Mouse (Mus musculus) heart, postnatal 0 days (tissue): Measurements from ENCODE around the gene Clec11a. TPM values are rescaled to one million over a fixed set of nuclear protein-coding genes. Genes with fewer than 3 reads are reported as not detected.

Experiments used
- ATAC-seq: fragments of 200-750 bp; cut with Nextera tagmentation; 2 replicates; pipeline ENCODE4 v1.8.0; 2017; ENCODE audit warnings: low read depth, moderate number of reproducible peaks, moderate library complexity; ENCODE audit not compliant: insufficient read depth
- DNase-seq: peaks from one replicate; pipeline ENCODE4 v3.0.0-alpha.2; 2016; ENCODE audit warnings: low spot score
- H3K27ac ChIP-seq: fragments of 300-500 bp; sonication (generic); 2 replicates; pipeline ENCODE4 v1.5.1; 2014; ENCODE audit warnings: low read depth, mild to moderate bottlenecking
- H3K27me3 ChIP-seq: fragments of 300-500 bp; sonication (generic); 2 replicates; pipeline ENCODE4 v1.6.1; 2014; ENCODE audit warnings: low read length, mixed read lengths; ENCODE audit not compliant: control insufficient read depth, insufficient read depth
- H3K36me3 ChIP-seq: fragments of 300-500 bp; sonication (generic); replicated peaks from 2 replicates; pipeline ENCODE4 v1.6.1; 2014; ENCODE audit warnings: low read length, mixed read lengths; ENCODE audit not compliant: control insufficient read depth, insufficient read depth
- H3K4me1 ChIP-seq: fragments of 300-500 bp; sonication (generic); 2 replicates; pipeline ENCODE4 v1.6.1; 2014; ENCODE audit warnings: antibody characterized with exemption; ENCODE audit not compliant: control insufficient read depth, insufficient read depth
- H3K4me2 ChIP-seq: fragments of 300-500 bp; sonication (generic); 2 replicates; pipeline ENCODE4 v1.6.1; 2014; ENCODE audit warnings: low read depth, mild to moderate bottlenecking, low read length, moderate library complexity
- H3K4me3 ChIP-seq: fragments of 300-500 bp; sonication (generic); 2 replicates; pipeline ENCODE4 v1.5.1; 2014; ENCODE audit warnings: low read depth, low read length
- H3K9ac ChIP-seq: fragments of 300-500 bp; sonication (generic); replicated peaks from 2 replicates; pipeline ENCODE4 v1.6.1; 2014; ENCODE audit warnings: low read depth, low read length, mixed read lengths
- H3K9me3 ChIP-seq: fragments of 300-500 bp; sonication (generic); replicated peaks from 2 replicates; pipeline ENCODE4 v1.6.1; 2016; ENCODE audit warnings: low read length; ENCODE audit not compliant: control insufficient read depth
- CTCF ChIP-seq: IDR thresholded peaks from 2 replicates; pipeline ENCODE4 v1.5.1; 2016; ENCODE audit warnings: antibody characterized with exemption, control low read depth, low read depth
- EP300 ChIP-seq: IDR thresholded peaks from 2 replicates; pipeline ENCODE4 v1.6.1; 2016; ENCODE audit warnings: antibody characterized with exemption, low read depth
- WGBS: fragments of 180-500 bp; shearing (Covaris S2); extraction: QIAGEN DNeasy Blood & Tissue Kit; methylation state at CpG from one replicate; pipeline ENCODE4 v1.1.7; 2014; 5-methylcytosine and 5-hydroxymethylcytosine counted together
- polyA plus RNA-seq: library from polyadenylated mRNA; unstranded; fragments of >200 nt; fragmentation: Nextera tagmentation; extraction: Ambion mirVana; gene quantifications from 2 replicates; pipeline ENCODE4 v1.2.1, GENCODE M21; 2015
- total RNA-seq: library from RNA; depleted of rRNA; stranded (reverse); fragments of >200 nt; gene quantifications from 2 replicates; pipeline ENCODE4 v1.2.3, GENCODE M21; 2014; ENCODE audit warnings: low replicate concordance

Clec11a gene
- total and polyA plus RNA-seq, 2 experiments from 2014 or later, result 1.00 to 1.4 TPM

DNA sequence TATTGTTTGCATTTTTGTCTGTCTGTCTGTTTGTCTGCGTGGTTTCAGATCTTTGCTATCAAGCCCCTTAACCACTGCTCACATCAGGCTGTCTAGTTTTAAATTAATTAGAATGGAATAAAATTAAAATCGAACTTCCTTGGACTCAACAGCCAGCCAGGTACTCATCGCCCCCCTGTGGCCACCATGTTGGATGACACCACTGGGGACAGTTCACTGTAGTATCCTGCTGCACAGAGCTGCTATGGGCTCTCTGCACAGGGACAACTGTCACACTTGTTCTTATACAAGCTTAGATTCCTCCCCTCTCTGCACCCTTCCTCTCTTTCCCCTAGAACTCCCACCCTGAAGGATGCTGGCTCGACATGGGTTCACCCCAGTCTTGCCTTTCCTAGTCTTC is 11.2 kb upstream of the Clec11a start:
- Histone ChIP-seq H3K4me2 (no peak overlapping the region), H3K4me3 (no peak overlapping the region), H3K9me3 (no peaks in the 10 kb centered on the region), H3K36me3 (no peaks in the 10 kb centered on the region), H3K27me3 (0 out of 2 replicates have a peak, but pooled peaks cover 6% of the 10 kb centered on the region), H3K9ac (no peak overlapping the region), H3K4me1 (no peaks in the 10 kb centered on the region), H3K27ac (no peak overlapping the region)
- WGBS, result 37% methylated on average over 4 of the region's 4 CpGs
- no peak for DNase-seq
- TF ChIP-seq CTCF (peak; percentile 48), EP300 (no peak)
- ATAC-seq, result no peak

- WGBS, result 44% methylated on average over 16 of the region's 16 CpGs
- peaks cover 39% of the 10 kb centered on the region for H3K27me3 ChIP-seq
These were observed 5.8 kb upstream of the Clec11a start for GRCm38 (mm10) chr7:44312484-44312883.

GRCm38 (mm10) chr7:44311713-44312304 is 5.1 kb upstream of the Clec11a start:
- Histone ChIP-seq H3K4me3 (no peak overlapping the region), H3K9me3 (no peaks in the 10 kb centered on the region), H3K36me3 (no peaks in the 10 kb centered on the region), H3K4me2 (no peak overlapping the region), H3K27me3 (peaks cover 42% of the 10 kb centered on the region), H3K4me1 (peaks cover 14% of the 10 kb centered on the region), H3K9ac (no peak overlapping the region), H3K27ac (no peak overlapping the region)
- TF ChIP-seq EP300 (no peak), CTCF (no peak)
- 13% methylated on average over 6 of the region's 6 CpGs for WGBS
- ATAC-seq (no peak), DNase-seq (no peak)

More at GRCm38 (mm10) chr7:44312484-44312883, 5.8 kb upstream of the Clec11a start:
- Histone ChIP-seq H3K27ac (no peak overlapping the region), H3K9me3 (no peaks in the 10 kb centered on the region), H3K36me3 (no peaks in the 10 kb centered on the region), H3K4me3 (no peak overlapping the region), H3K4me2 (no peak overlapping the region), H3K4me1 (peaks cover 14% of the 10 kb centered on the region), H3K9ac (no peak overlapping the region)
- DNase-seq (no peak), ATAC-seq (no peak)
- TF ChIP-seq CTCF, result no peak
- TF ChIP-seq EP300, result no peak

- Histone ChIP-seq H3K27ac (no peak overlapping the region), H3K27me3 (peaks cover 42% of the 10 kb centered on the region), H3K9ac (no peak overlapping the region), H3K4me1 (peaks cover 14% of the 10 kb centered on the region), H3K9me3 (no peaks in the 10 kb centered on the region), H3K36me3 (no peaks in the 10 kb centered on the region), H3K4me2 (peak overlapping the region; percentile 85), H3K4me3 (peak overlapping the region; percentile 39)
- 2% methylated on average over 35 of the region's 38 CpGs for WGBS
- TF ChIP-seq EP300, result no peak
- peak; percentile 52 for ATAC-seq
- DNase-seq, result no peak
These were observed 4.4 kb upstream of the Clec11a start for GRCm38 (mm10) chr7:44310878-44311712.

GRCm38 (mm10) chr7:44310285-44310877 is 3.7 kb upstream of the Clec11a start:
- H3K27me3 ChIP-seq, result peaks cover 39% of the 10 kb centered on the region
- peaks cover 14% of the 10 kb centered on the region for H3K4me1 ChIP-seq
- no peak for ATAC-seq
- no peaks in the 10 kb centered on the region for H3K9me3 ChIP-seq
- no peak overlapping the region for H3K27ac ChIP-seq
- DNase-seq, result no peak
- H3K9ac ChIP-seq, result no peak overlapping the region
- peak overlapping the region; percentile 85 for H3K4me2 ChIP-seq
- H3K36me3 ChIP-seq, result no peaks in the 10 kb centered on the region
- H3K4me3 ChIP-seq, result peak overlapping the region; percentile 39
- TF ChIP-seq CTCF, result no peak
- TF ChIP-seq EP300, result no peak
- WGBS, result under 1% methylated on average over 37 of the region's 40 CpGs
